Mouse (Mus musculus) liver, postnatal 0 days (tissue): ENCODE data around the gene Opa3.
"Not testable (repeated sequence)": the region's sequence is repeated elsewhere in the genome, so short reads cannot be mapped to it uniquely, and the experiment has no call there.

Experiments
- CTCF ChIP-seq: sonication (generic); IDR thresholded peaks from 2 replicates; pipeline ENCODE4 v1.5.1; 2016; ENCODE audit warnings: antibody characterized with exemption, low read depth
- EP300 ChIP-seq: IDR thresholded peaks from 2 replicates; pipeline ENCODE4 v1.6.1; 2016; ENCODE audit warnings: antibody characterized with exemption, low read depth, mild to moderate bottlenecking

DNA sequence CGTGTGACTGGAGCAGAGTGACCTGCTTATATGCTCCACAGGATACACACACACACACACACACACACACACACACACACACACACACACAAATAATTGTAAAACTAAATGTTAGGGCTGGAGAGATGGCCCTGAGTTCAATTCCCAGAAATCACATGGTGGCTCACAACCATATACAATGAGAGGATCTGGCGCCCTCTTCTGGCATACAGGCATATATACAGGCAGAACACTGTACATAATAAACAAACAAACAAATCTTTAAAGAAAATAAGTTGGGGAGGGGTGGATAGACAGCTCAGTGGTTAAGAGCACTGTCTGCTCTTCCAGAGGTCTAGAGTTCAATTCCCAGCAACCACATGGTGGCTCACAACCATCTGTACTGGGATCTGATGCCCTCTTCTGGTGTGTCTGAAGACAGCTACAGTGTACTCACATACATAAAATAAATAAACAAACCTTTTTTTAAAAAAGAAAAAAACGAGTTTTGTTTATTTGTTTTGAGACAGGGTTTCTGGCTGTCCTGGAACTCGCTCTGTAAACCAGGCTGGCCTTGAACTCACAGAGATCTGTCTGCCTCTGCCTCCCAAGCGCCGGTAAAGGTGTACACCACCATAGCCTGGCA is 53.7 kb downstream of the Opa3 start:
- TF ChIP-seq CTCF = peak; percentile 84
- TF ChIP-seq EP300 = not testable (repeated sequence)
